Mouse (Mus musculus): Measurements from ENCODE around the gene Hist2h2ac.

GRCm38 (mm10) chr3:96197129-96197749, 23.4 kb downstream of the Hist2h2ac start:
- TF ChIP-seq CTCF (IDR thresholded peaks at IDR 0.05; ENCODE audit: low read depth, low read length) (no peak), GATA1 (IDR thresholded peaks at IDR 0.05; ENCODE audit: borderline replicate concordance, low read length) (no peak)
